Mouse (Mus musculus) intestine, postnatal 0 days (tissue): ENCODE results near the gene Trarg1. TPM values are rescaled to one million over a fixed set of nuclear protein-coding genes. Genes with fewer than 3 reads are reported as not detected.
A peak's percentile ranks its signal among the peaks of the same experiment; 100 is the strongest.

Experiments used
- ATAC-seq: fragments of 200-750 bp; cut with Nextera tagmentation; 2 replicates; pipeline ENCODE4 v1.8.0; 2017; ENCODE audit warnings: mild to moderate bottlenecking, moderate TSS enrichment, moderate library complexity
- H3K27ac ChIP-seq: fragments of 300-500 bp; sonication (generic); 2 replicates; pipeline ENCODE4 v1.5.1; 2014; ENCODE audit warnings: mild to moderate bottlenecking, low read depth, low read length, moderate library complexity
- H3K27me3 ChIP-seq: fragments of 300-500 bp; sonication (generic); replicated peaks from 2 replicates; pipeline ENCODE4 v1.6.1; 2014; ENCODE audit warnings: low read length, mixed read lengths; ENCODE audit not compliant: control insufficient read depth, insufficient read depth
- H3K36me3 ChIP-seq: fragments of 300-500 bp; sonication (generic); 2 replicates; pipeline ENCODE4 v1.6.1; 2014; ENCODE audit warnings: mild to moderate bottlenecking, moderate library complexity; ENCODE audit not compliant: control insufficient read depth, insufficient read depth
- H3K4me1 ChIP-seq: fragments of 300-500 bp; sonication (generic); replicated peaks from 2 replicates; pipeline ENCODE4 v1.6.1; 2014; ENCODE audit warnings: antibody characterized with exemption, low read length, mixed read lengths; ENCODE audit not compliant: control insufficient read depth, insufficient read depth
- H3K4me2 ChIP-seq: fragments of 300-500 bp; sonication (generic); replicated peaks from 2 replicates; pipeline ENCODE4 v1.6.1; 2014; ENCODE audit warnings: low read depth, mild to moderate bottlenecking, moderate library complexity
- H3K4me3 ChIP-seq: fragments of 300-500 bp; sonication (generic); 2 replicates; pipeline ENCODE4 v1.5.1; 2014; ENCODE audit warnings: low read depth, low read length
- H3K9ac ChIP-seq: fragments of 300-500 bp; sonication (generic); 2 replicates; pipeline ENCODE4 v1.6.1; 2014; ENCODE audit warnings: mild to moderate bottlenecking, low read depth, low read length
- H3K9me3 ChIP-seq: fragments of 300-500 bp; sonication (generic); 2 replicates; pipeline ENCODE4 v1.6.1; 2016; ENCODE audit warnings: mixed run types; ENCODE audit not compliant: control insufficient read depth
- CTCF ChIP-seq: sonication (generic); IDR thresholded peaks from 2 replicates; pipeline ENCODE4 v1.5.1; 2016; ENCODE audit warnings: low read depth, mild to moderate bottlenecking, control low read depth, antibody characterized with exemption, moderate library complexity
- whole genome bisulfite sequencing: fragments of 180-500 bp; shearing (Covaris S2); extraction: QIAGEN DNeasy Blood & Tissue Kit; methylation state at CpG from one replicate; pipeline ENCODE4 v1.1.7; 2014; 5-methylcytosine and 5-hydroxymethylcytosine counted together
- polyA plus RNA-seq: library from polyadenylated mRNA; unstranded; fragments of >200 nt; fragmentation: Nextera tagmentation; extraction: Ambion mirVana; gene quantifications from 2 replicates; pipeline ENCODE4 v1.2.1, GENCODE M21; 2015

The Trarg1 gene
- polyA plus RNA-seq, 1 experiment from 2014 or later: 0.96 TPM

DNA sequence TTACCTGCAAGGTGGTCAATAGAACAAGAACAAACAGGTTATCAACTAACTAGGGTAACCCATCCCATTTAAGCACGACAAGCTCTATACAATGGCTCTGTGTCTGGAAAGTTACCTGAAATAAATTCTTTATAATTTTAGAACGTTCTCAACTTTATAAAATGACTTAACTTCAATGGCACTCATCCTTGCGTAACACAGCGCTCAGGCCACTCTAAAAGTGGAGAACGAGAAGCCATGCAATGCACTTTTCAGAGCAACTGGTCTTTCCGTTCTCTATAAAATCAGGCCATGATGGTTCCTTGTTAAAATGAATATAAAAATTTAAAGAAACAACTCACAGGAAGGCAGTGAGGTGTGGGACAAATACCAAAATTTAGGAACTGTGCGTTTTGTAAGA is 62.9 kb downstream of the Trarg1 start:
- no peak overlapping the region for H3K27ac ChIP-seq
- no peak overlapping the region for H3K9ac ChIP-seq
- no peak overlapping the region for H3K4me3 ChIP-seq
- H3K27me3 ChIP-seq: no peaks in the 10 kb centered on the region
- no peak for TF ChIP-seq CTCF
- H3K36me3 ChIP-seq: peaks cover 50% of the 10 kb centered on the region
- no peaks in the 10 kb centered on the region for H3K9me3 ChIP-seq
- no peaks in the 10 kb centered on the region for H3K4me1 ChIP-seq
- ATAC-seq: no peak
- H3K4me2 ChIP-seq: no peak overlapping the region
- WGBS: 93% methylated on average over 7 of the region's 7 CpGs

DNA sequence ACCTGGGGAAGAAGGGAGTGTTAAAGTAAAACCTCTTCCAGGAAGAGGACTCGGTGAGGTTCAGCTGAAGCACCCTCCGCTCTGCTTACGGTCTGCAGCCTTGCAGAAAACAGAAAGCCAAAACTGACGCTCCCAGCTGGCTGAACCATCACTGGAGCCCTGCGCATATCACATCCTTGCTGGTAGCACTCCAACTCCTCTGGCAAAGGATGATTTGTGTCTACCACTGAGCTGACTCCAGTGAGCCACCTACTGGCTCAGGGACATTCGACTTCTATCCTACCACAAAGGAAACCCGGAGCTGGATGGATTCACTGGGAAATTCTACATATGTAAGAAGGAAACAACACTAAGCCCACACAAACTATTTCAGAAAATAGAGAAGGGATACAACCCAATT is 64.9 kb downstream of the Trarg1 start:
- WGBS: 69% methylated on average over 7 of the region's 7 CpGs
- no peak for ATAC-seq
- no peak overlapping the region for H3K9ac ChIP-seq
- H3K27me3 ChIP-seq: no peaks in the 10 kb centered on the region
- peak; percentile 63 for TF ChIP-seq CTCF
- no peak overlapping the region for H3K4me2 ChIP-seq
- H3K9me3 ChIP-seq: no peaks in the 10 kb centered on the region
- no peak overlapping the region for H3K4me3 ChIP-seq
- H3K27ac ChIP-seq: no peak overlapping the region
- no peaks in the 10 kb centered on the region for H3K4me1 ChIP-seq
- peaks cover 68% of the 10 kb centered on the region for H3K36me3 ChIP-seq

DNA sequence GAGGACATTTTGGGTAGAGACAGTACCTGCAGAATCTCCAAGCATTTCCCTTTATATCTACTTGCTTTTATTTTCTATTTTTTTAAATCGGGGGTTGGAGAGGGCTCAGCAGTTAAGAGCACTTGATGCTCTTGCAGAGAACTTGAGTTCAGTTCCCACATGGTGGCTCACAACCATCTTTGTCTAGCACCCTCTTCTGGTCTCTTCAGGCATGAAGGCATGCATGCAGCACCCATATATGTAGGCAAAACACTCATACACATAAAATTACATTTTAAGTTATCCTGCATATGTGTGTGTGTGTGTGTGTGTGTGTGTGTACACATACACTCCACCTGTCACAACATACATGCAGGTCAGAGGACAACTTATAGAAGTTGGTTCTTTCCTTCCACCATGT is 66.3 kb downstream of the Trarg1 start:
- peaks cover 77% of the 10 kb centered on the region for H3K36me3 ChIP-seq
- H3K4me2 ChIP-seq: no peak overlapping the region
- no peak overlapping the region for H3K9ac ChIP-seq
- no peak for ATAC-seq
- 89% methylated on average over 1 of the region's 1 CpGs for WGBS
- H3K27me3 ChIP-seq: no peaks in the 10 kb centered on the region
- TF ChIP-seq CTCF: peak; percentile 31; the same call in 1 of the 2 replicates
- H3K9me3 ChIP-seq: no peaks in the 10 kb centered on the region
- H3K27ac ChIP-seq: no peak overlapping the region
- H3K4me3 ChIP-seq: no peak overlapping the region
- H3K4me1 ChIP-seq: no peaks in the 10 kb centered on the region

Other genes starting within 250 kb of the Trarg1 start
- gene Abr, start 57.5 kb upstream of the Trarg1 start, polyA plus RNA-seq: 32.3 and 35.0 TPM in 2 replicates
- gene Bhlha9, start 7.3 kb upstream of the Trarg1 start, polyA plus RNA-seq: not detected in 2 replicates
- 28.6 and 30.7 TPM in 2 replicates for gene Gosr1, start 83.8 kb downstream of the Trarg1 start, polyA plus RNA-seq
- gene Cpd, start 167.2 kb downstream of the Trarg1 start, polyA plus RNA-seq: 10.1 and 11.0 TPM in 2 replicates
- 55.0 and 64.1 TPM in 2 replicates for gene Tmigd1, start 222.4 kb downstream of the Trarg1 start, polyA plus RNA-seq
- 56.7 and 60.9 TPM in 2 replicates for gene Blmh, start 245.0 kb downstream of the Trarg1 start, polyA plus RNA-seq